In the genomic region with DNA sequence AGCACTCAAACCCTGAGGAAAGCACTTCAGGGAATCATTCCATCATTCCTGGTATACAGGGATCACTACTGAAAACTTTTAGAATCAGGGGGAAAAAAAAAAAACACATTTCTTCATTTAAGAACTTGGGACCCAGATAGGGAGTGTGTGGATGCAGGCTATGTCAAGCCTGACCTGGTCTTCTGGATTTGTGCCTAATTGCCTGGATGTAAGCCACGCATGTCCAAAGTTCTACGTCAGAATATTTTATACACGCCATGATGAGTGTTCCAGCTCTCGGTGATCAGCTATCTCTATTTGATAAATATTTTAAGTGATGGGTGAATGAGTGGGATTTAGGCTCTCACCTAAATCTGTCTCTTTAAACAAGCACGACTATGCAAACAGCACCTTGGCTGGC, we compare ENCODE assay signal across 19 mouse cellular contexts.
"Had no signal": no experiment of that assay in that cellular context is flagged by ENCODE, and none has a peak within 500 bp of the region (broad histone marks: within the 10 kb centered on the region; RNA-seq: fewer than 3 reads in every experiment).

No protein-coding gene starts in this region.

- DNase-seq: lung, adult 18-20 months; lung, embryonic 14.5 days; lung, postnatal 10 days; lung, postnatal 4 days; midbrain, embryonic 14.5 days; retina, postnatal 1 day; right cerebral cortex, adult 18-20 months; right cerebral cortex, postnatal 25 days; right cerebral cortex, postnatal 4 days; spleen, adult 18-20 months; thymus, adult 18-20 months; thymus, postnatal 14 days; thymus, postnatal 36 days had no signal

- H3K27me3 ChIP-seq: midbrain, embryonic 12.5 days; neural tube, embryonic 13.5 days; neural tube, embryonic 15.5 days had no signal

- H3K9ac ChIP-seq: lung, embryonic 14.5 days; midbrain, embryonic 12.5 days; neural tube, embryonic 13.5 days; neural tube, embryonic 15.5 days had no signal

- H3K4me2 ChIP-seq: lung, embryonic 14.5 days; midbrain, embryonic 12.5 days; neural tube, embryonic 13.5 days; neural tube, embryonic 15.5 days had no signal

- H3K36me3 ChIP-seq: midbrain, embryonic 10.5 days had no signal

- H3K27ac ChIP-seq: midbrain, embryonic 10.5 days; midbrain, embryonic 12.5 days; neural tube, embryonic 13.5 days; neural tube, embryonic 15.5 days had no signal

- ATAC-seq: midbrain, embryonic 16.5 days had no signal

- H3K9me3 ChIP-seq: midbrain, embryonic 10.5 days; midbrain, embryonic 12.5 days; neural tube, embryonic 13.5 days; neural tube, embryonic 15.5 days had no signal

- H3K4me3 ChIP-seq: midbrain, embryonic 10.5 days; midbrain, embryonic 12.5 days; myocyte; neural tube, embryonic 13.5 days; neural tube, embryonic 15.5 days had no signal

- H3K4me1 ChIP-seq: midbrain, embryonic 10.5 days; midbrain, embryonic 12.5 days; neural tube, embryonic 13.5 days; neural tube, embryonic 15.5 days had no signal
